Mouse (Mus musculus): ENCODE data around the gene Gm6760.

Gene Gm6760

GRCm38 (mm10) chrX:64152098-64152497, at the start of gene Gm6760:
Gene Gm6760 (minus strand): TSS chrX:64152198.
- no peak for DNase-seq

GRCm38 (mm10) chrX:64181246-64181645, 29.2 kb upstream of the Gm6760 start:
- no peak for DNase-seq

GRCm38 (mm10) chrX:64173248-64173647, 21.2 kb upstream of the Gm6760 start, which contains the start of gene 3830417A13Rik:
Gene 3830417A13Rik (plus strand): TSS chrX:64173548.
- DNase-seq, result no peak
